Mouse (Mus musculus) embryonic facial prominence, embryonic 11.5 days (tissue): ENCODE results near the gene Olfr5. TPM values are rescaled to one million over a fixed set of nuclear protein-coding genes. Genes with fewer than 3 reads are reported as not detected.
"Not testable (repeated sequence)": the region's sequence is repeated elsewhere in the genome, so short reads cannot be mapped to it uniquely, and the experiment has no call there.

Experiments used
- ATAC-seq: fragments of 200-750 bp; cut with Nextera tagmentation; replicated peaks from 2 replicates; pipeline ENCODE4 v1.8.0; 2017; ENCODE audit warnings: low read depth; ENCODE audit not compliant: insufficient number of reproducible peaks, low FRiP score, low TSS enrichment
- DNase-seq: peaks from one replicate; pipeline ENCODE4 v3.0.0-alpha.2; 2015; ENCODE audit warnings: low spot score
- H3K27ac ChIP-seq: fragments of 300-500 bp; sonication (generic); replicated peaks from 2 replicates; pipeline ENCODE4 v1.5.1; 2014; ENCODE audit warnings: mild to moderate bottlenecking, low read depth, low read length, control low read depth
- H3K27me3 ChIP-seq: fragments of 300-500 bp; sonication (generic); 2 replicates; pipeline ENCODE4 v1.6.1; 2014; ENCODE audit warnings: mild to moderate bottlenecking, low read length, moderate library complexity, mixed read lengths; ENCODE audit not compliant: control insufficient read depth, insufficient read depth
- H3K36me3 ChIP-seq: fragments of 300-500 bp; sonication (generic); replicated peaks from 2 replicates; pipeline ENCODE4 v1.6.1; 2014; ENCODE audit warnings: low read depth, mild to moderate bottlenecking, low read length, moderate library complexity, mixed read lengths; ENCODE audit not compliant: control insufficient read depth, insufficient read depth
- H3K4me1 ChIP-seq: fragments of 300-500 bp; sonication (generic); 2 replicates; pipeline ENCODE4 v1.6.1; 2014; ENCODE audit warnings: low read length, mixed read lengths; ENCODE audit not compliant: control insufficient read depth, insufficient read depth
- H3K4me2 ChIP-seq: fragments of 300-500 bp; sonication (generic); 2 replicates; pipeline ENCODE4 v1.6.1; 2014; ENCODE audit warnings: low read depth, mild to moderate bottlenecking, control low read depth, low read length, moderate library complexity
- H3K4me3 ChIP-seq: fragments of 300-500 bp; sonication (generic); 2 replicates; pipeline ENCODE4 v1.5.1; 2014; ENCODE audit warnings: low read depth, low read length, control low read depth
- H3K9ac ChIP-seq: fragments of 300-500 bp; sonication (generic); replicated peaks from 2 replicates; pipeline ENCODE4 v1.6.1; 2014; ENCODE audit warnings: mild to moderate bottlenecking, control low read depth, low read length
- H3K9me3 ChIP-seq: fragments of 300-500 bp; sonication (generic); replicated peaks from 2 replicates; pipeline ENCODE4 v1.6.1; 2016; ENCODE audit warnings: mild to moderate bottlenecking, low read length, inconsistent platforms, mixed read lengths; ENCODE audit not compliant: control insufficient read depth
- WGBS: fragments of 180-500 bp; shearing (Covaris S2); extraction: QIAGEN DNeasy Blood & Tissue Kit; methylation state at CpG from one replicate; pipeline ENCODE4 v1.1.7; 2014; 5-methylcytosine and 5-hydroxymethylcytosine counted together
- polyA plus RNA-seq: library from polyadenylated mRNA; unstranded; fragments of >200 nt; fragmentation: Nextera tagmentation; extraction: Ambion mirVana; gene quantifications from 2 replicates; pipeline ENCODE4 v1.2.1, GENCODE M21; 2014

Gene Olfr5
- not detected in 2 replicates for polyA plus RNA-seq

- 27% methylated on average over 2 of the region's 2 CpGs for WGBS
- Histone ChIP-seq H3K27ac (no peak within 1 kb of the TSS), H3K4me3 (no peak within 1 kb of the TSS)
Observed at GRCm38 (mm10) chr7:6486841-6487240, at the start of gene Olfr5. Gene Olfr5, minus strand, starts transcription at chr7:6486941.

GRCm38 (mm10) chr7:6526141-6526540 lies 39.4 kb upstream of the Olfr5 start:
- Histone ChIP-seq H3K9me3 (0 out of 2 replicates have a peak, but pooled peaks cover 3% of the 10 kb centered on the region), H3K4me1 (no peaks in the 10 kb centered on the region), H3K4me3 (no peak overlapping the region), H3K36me3 (no peaks in the 10 kb centered on the region), H3K27ac (no peak overlapping the region), H3K9ac (no peak overlapping the region), H3K4me2 (no peak overlapping the region), H3K27me3 (no peaks in the 10 kb centered on the region)
- peak; percentile 5 for DNase-seq
- ATAC-seq: no peak
- WGBS: 65% methylated on average over 5 of the region's 5 CpGs

More at GRCm38 (mm10) chr7:6486841-6487240, at the start of gene Olfr5:
- ATAC-seq (no peak), DNase-seq (no peak)
- H3K9me3 ChIP-seq: no peaks in the 10 kb centered on the region; the same call in 1 of the 2 replicates
- no peak within 1 kb of the TSS for H3K4me2 ChIP-seq
- no peaks in the 10 kb centered on the region for H3K27me3 ChIP-seq
- H3K36me3 ChIP-seq: no peaks in the 10 kb centered on the region
- H3K9ac ChIP-seq: no peak within 1 kb of the TSS
- no peaks in the 10 kb centered on the region for H3K4me1 ChIP-seq

- Histone ChIP-seq H3K36me3 (no peaks in the 10 kb centered on the region), H3K27me3 (no peaks in the 10 kb centered on the region), H3K4me3 (no peak overlapping the region), H3K9me3 (0 out of 2 replicates have a peak, but pooled peaks cover 3% of the 10 kb centered on the region), H3K4me1 (no peaks in the 10 kb centered on the region), H3K4me2 (no peak overlapping the region), H3K27ac (no peak overlapping the region), H3K9ac (no peak overlapping the region)
- 58% methylated on average over 3 of the region's 3 CpGs for WGBS
- DNase-seq (no peak), ATAC-seq (no peak)
Observed at GRCm38 (mm10) chr7:6525001-6525400, 38.3 kb upstream of the Olfr5 start.

- no peak for DNase-seq
- no peaks in the 10 kb centered on the region for H3K36me3 ChIP-seq
Observed at GRCm38 (mm10) chr7:6522850-6523249, 36.1 kb upstream of the Olfr5 start, which contains the start of gene Olfr1349. Gene Olfr1349, minus strand, starts transcription at chr7:6522950.

GRCm38 (mm10) chr7:6521666-6522065 lies 34.9 kb upstream of the Olfr5 start:
- Histone ChIP-seq H3K4me1 (no peaks in the 10 kb centered on the region), H3K9ac (no peak overlapping the region), H3K27me3 (no peaks in the 10 kb centered on the region), H3K9me3 (0 out of 2 replicates have a peak, but pooled peaks cover 3% of the 10 kb centered on the region), H3K4me3 (no peak overlapping the region), H3K36me3 (no peaks in the 10 kb centered on the region), H3K27ac (no peak overlapping the region), H3K4me2 (no peak overlapping the region)
- DNase-seq (no peak), ATAC-seq (no peak)
- 36% methylated on average over 1 of the region's 1 CpGs for WGBS

More at GRCm38 (mm10) chr7:6522850-6523249, 36.1 kb upstream of the Olfr5 start, which contains the start of gene Olfr1349:
- Histone ChIP-seq H3K4me2 (no peak within 1 kb of the TSS), H3K27me3 (no peaks in the 10 kb centered on the region), H3K27ac (no peak within 1 kb of the TSS), H3K4me3 (no peak within 1 kb of the TSS), H3K9me3 (0 out of 2 replicates have a peak, but pooled peaks cover 3% of the 10 kb centered on the region), H3K4me1 (no peaks in the 10 kb centered on the region), H3K9ac (no peak within 1 kb of the TSS)
- WGBS: 85% methylated on average over 5 of the region's 5 CpGs
- ATAC-seq: no peak

- H3K9me3 ChIP-seq: no peaks in the 10 kb centered on the region; the same call in 1 of the 2 replicates
- DNase-seq (no peak), ATAC-seq (no peak)
- no peak within 1 kb of the TSS for H3K9ac ChIP-seq
- H3K4me3 ChIP-seq: no peak within 1 kb of the TSS
- no peak within 1 kb of the TSS for H3K27ac ChIP-seq
- H3K27me3 ChIP-seq: no peaks in the 10 kb centered on the region
- WGBS: 100% methylated on average over 1 of the region's 1 CpGs
- no peaks in the 10 kb centered on the region for H3K4me1 ChIP-seq
- H3K36me3 ChIP-seq: no peaks in the 10 kb centered on the region
- no peak within 1 kb of the TSS for H3K4me2 ChIP-seq
Observed at GRCm38 (mm10) chr7:6508648-6509047, 21.9 kb upstream of the Olfr5 start, which contains the start of gene Olfr1348. Gene Olfr1348, minus strand, starts transcription at chr7:6508748.

- Histone ChIP-seq H3K27me3 (no peaks in the 10 kb centered on the region), H3K9me3 (no peaks in the 10 kb centered on the region), H3K36me3 (no peaks in the 10 kb centered on the region), H3K4me3 (no peak within 1 kb of the TSS), H3K4me2 (no peak within 1 kb of the TSS), H3K4me1 (no peaks in the 10 kb centered on the region), H3K9ac (no peak within 1 kb of the TSS), H3K27ac (no peak within 1 kb of the TSS)
- ATAC-seq: no peak
- 66% methylated on average over 1 of the region's 1 CpGs for WGBS
- DNase-seq: no peak
Observed at GRCm38 (mm10) chr7:6499655-6500054, 12.9 kb upstream of the Olfr5 start, which contains the start of gene Olfr1347. Gene Olfr1347, minus strand, starts transcription at chr7:6499755.

GRCm38 (mm10) chr7:6477633-6478032 lies 9.1 kb downstream of the Olfr5 start:
- DNase-seq, ATAC-seq, H3K27me3 ChIP-seq, H3K27ac ChIP-seq, H3K9me3 ChIP-seq, H3K4me2 ChIP-seq, H3K4me1 ChIP-seq, H3K9ac ChIP-seq, H3K4me3 ChIP-seq, H3K36me3 ChIP-seq: not testable (repeated sequence)
- WGBS: 85% methylated on average over 2 of the region's 2 CpGs
